Mouse (Mus musculus) embryonic facial prominence, embryonic 12.5 days (tissue): Measurements from ENCODE around the gene Khnyn. TPM values are rescaled to one million over a fixed set of nuclear protein-coding genes. Genes with fewer than 3 reads are reported as not detected.
A peak's percentile ranks its signal among the peaks of the same experiment; 100 is the strongest.

ENCODE experiments used
- ATAC-seq: fragments of 200-750 bp; cut with Nextera tagmentation; 2 replicates; pipeline ENCODE4 v1.8.0; 2017; ENCODE audit not compliant: insufficient number of reproducible peaks, insufficient read depth, low FRiP score, low TSS enrichment
- H3K27ac ChIP-seq: fragments of 300-500 bp; sonication (generic); 2 replicates; pipeline ENCODE4 v1.5.1; 2016; ENCODE audit warnings: mild to moderate bottlenecking
- H3K27me3 ChIP-seq: fragments of 300-500 bp; sonication (generic); 2 replicates; pipeline ENCODE4 v1.6.1; 2016; ENCODE audit warnings: mild to moderate bottlenecking, moderate library complexity
- H3K36me3 ChIP-seq: fragments of 300-500 bp; sonication (generic); 2 replicates; pipeline ENCODE4 v1.6.1; 2016; ENCODE audit warnings: mild to moderate bottlenecking
- H3K4me1 ChIP-seq: fragments of 300-500 bp; sonication (generic); 2 replicates; pipeline ENCODE4 v1.6.1; 2016
- H3K4me2 ChIP-seq: fragments of 300-500 bp; sonication (generic); replicated peaks from 2 replicates; pipeline ENCODE4 v1.6.1; 2016; ENCODE audit warnings: mild to moderate bottlenecking, moderate library complexity
- H3K4me3 ChIP-seq: fragments of 300-500 bp; sonication (generic); 2 replicates; pipeline ENCODE4 v1.5.1; 2016; ENCODE audit warnings: mild to moderate bottlenecking
- H3K9ac ChIP-seq: fragments of 300-500 bp; sonication (generic); 2 replicates; pipeline ENCODE4 v1.6.1; 2016; ENCODE audit warnings: mild to moderate bottlenecking, moderate library complexity
- H3K9me3 ChIP-seq: fragments of 300-500 bp; sonication (generic); 2 replicates; pipeline ENCODE4 v1.6.1; 2016; ENCODE audit warnings: mild to moderate bottlenecking, moderate library complexity
- WGBS: fragments of 180-500 bp; shearing (Covaris S2); methylation state at CpG from one replicate; pipeline ENCODE4 v1.1.7; 2016; 5-methylcytosine and 5-hydroxymethylcytosine counted together
- polyA plus RNA-seq: library from polyadenylated mRNA; unstranded; fragments of >200 nt; fragmentation: Nextera tagmentation; extraction: Ambion mirVana; gene quantifications from 2 replicates; pipeline ENCODE4 v1.2.1, GENCODE M21; 2016

The Khnyn gene
- polyA plus RNA-seq, 1 experiment from 2014 or later = 31.8 TPM

- H3K4me3 ChIP-seq = 0 out of 2 replicates have a peak overlapping the region, but pooled peaks have one; percentile 6
- peak overlapping the region; percentile 14; the same call in 1 of the 2 replicates for H3K4me2 ChIP-seq
- H3K36me3 ChIP-seq = peaks cover 43% of the 10 kb centered on the region
- peaks cover 28% of the 10 kb centered on the region for H3K4me1 ChIP-seq
- no peaks in the 10 kb centered on the region for H3K27me3 ChIP-seq
- ATAC-seq = 0 out of 2 replicates have a peak, but pooled peaks have one; percentile 19
- peak overlapping the region; percentile 27; the same call in 1 of the 2 replicates for H3K9ac ChIP-seq
- no peaks in the 10 kb centered on the region for H3K9me3 ChIP-seq
- peak overlapping the region; percentile 18; the same call in 1 of the 2 replicates for H3K27ac ChIP-seq
- WGBS = 13% methylated on average over 30 of the region's 30 CpGs
These were observed 10.7 kb upstream of the Khnyn start for GRCm38 (mm10) chr14:55873714-55874683.

DNA sequence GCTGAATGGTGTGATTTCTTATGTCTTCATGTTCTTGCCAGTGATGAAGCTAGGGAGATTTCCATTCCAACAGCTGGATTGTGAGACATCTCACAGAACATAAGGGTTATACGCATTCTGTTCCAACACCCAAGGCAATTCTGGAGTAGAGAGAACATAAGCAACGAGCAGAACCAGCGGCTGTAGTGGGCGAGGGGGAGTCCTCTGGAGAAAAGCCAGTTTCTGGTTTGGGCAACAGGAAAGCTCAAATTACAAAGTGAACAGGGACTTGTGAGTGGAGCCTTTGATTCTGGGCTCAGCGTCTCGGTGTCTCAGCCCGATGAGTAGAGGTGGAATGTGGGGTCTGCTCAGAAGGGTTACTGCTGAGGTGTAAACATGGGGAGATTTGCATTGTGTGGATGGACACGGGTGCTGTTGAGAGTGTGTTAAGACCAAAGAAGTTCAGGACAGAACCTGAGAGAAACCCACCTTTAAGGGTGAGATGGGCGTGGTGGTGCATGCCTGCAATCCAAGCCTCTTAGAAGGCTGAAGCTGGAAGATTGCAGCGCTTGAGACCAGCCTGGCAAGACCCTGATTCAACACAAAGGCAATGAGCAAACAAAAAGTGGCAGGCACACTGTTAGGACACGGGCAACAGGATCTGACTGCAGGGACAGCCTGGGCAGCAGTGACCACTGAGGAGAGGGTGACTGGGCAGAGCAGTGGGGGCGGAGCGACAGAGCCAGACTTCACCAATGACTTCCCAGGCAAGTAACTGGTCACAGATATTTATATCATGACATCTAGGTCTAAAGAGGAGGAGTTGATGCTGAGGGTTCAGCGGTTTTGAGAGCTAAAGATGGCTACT, 7.1 kb upstream of the Khnyn start:
- peaks cover 28% of the 10 kb centered on the region for H3K4me1 ChIP-seq
- no peak for ATAC-seq
- H3K4me2 ChIP-seq = peak overlapping the region; percentile 34
- no peak overlapping the region for H3K9ac ChIP-seq
- no peaks in the 10 kb centered on the region for H3K9me3 ChIP-seq
- peaks cover 6% of the 10 kb centered on the region for H3K36me3 ChIP-seq
- 13% methylated on average over 14 of the region's 14 CpGs for WGBS
- H3K4me3 ChIP-seq = no peak overlapping the region
- no peaks in the 10 kb centered on the region for H3K27me3 ChIP-seq
- peak overlapping the region; percentile 79 for H3K27ac ChIP-seq

DNA sequence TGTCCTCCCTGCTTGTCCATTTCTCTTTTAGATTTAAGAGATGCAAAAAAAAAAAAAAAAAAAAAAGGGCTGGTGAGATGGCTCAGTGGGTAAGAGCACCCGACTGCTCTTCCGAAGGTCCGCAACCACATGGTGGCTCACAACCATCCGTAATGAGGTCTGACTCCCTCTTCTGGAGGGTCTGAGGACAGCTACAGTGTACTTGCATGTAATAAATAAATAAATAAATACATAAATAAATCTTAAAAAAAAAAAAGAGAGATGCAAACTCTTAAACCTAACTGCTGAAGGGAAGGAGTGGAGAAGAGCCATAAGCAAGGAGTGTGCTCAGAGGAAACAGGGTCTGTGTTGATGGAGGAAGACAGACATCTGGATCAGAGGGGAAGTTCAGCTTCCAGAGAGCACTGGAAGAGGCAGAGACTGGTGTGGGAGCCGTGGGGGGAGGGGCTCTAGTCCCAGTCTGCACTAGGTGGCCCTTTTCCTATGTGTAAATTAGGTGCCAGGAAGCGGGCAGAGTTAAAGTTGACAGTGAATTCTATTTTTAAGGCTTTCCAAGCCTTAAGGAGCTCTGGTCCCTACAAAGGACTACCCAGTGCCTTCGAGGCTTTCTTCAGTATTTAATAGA, 6.3 kb upstream of the Khnyn start:
- Histone ChIP-seq H3K9me3 (no peaks in the 10 kb centered on the region), H3K4me1 (peaks cover 22% of the 10 kb centered on the region), H3K9ac (no peak overlapping the region), H3K4me3 (no peak overlapping the region), H3K4me2 (peak overlapping the region; percentile 34; the same call in 1 of the 2 replicates), H3K27me3 (no peaks in the 10 kb centered on the region), H3K36me3 (no peaks in the 10 kb centered on the region), H3K27ac (no peak overlapping the region)
- no peak for ATAC-seq
- 28% methylated on average over 7 of the region's 7 CpGs for WGBS

DNA sequence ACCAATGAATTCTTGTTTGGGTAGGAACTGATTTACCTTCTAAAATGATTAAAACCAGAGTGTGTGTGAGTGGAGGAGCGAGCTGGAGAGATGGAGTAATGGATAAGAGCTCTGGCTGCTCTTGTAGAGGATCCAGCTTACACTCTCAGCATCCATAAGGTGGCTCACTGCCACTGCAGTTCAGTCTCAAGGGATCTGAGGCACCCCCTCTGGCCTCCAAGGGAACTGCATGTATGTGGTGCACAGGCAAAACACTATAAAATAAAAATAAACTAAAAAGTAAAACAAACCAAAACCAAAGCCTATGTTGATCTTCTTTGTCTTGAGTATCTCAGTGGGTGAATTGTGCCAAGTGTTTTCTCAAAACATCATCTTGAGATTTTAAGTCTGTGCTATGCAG, 5.1 kb upstream of the Khnyn start:
- H3K4me3 ChIP-seq = no peak overlapping the region
- no peak for ATAC-seq

GRCm38 (mm10) chr14:55880982-55881381, 3.8 kb upstream of the Khnyn start:
- H3K4me1 ChIP-seq = peaks cover 26% of the 10 kb centered on the region
- no peak for ATAC-seq
- no peaks in the 10 kb centered on the region for H3K9me3 ChIP-seq
- 81% methylated on average over 8 of the region's 8 CpGs for WGBS
- no peak overlapping the region for H3K27ac ChIP-seq
- H3K36me3 ChIP-seq = no peaks in the 10 kb centered on the region
- H3K4me3 ChIP-seq = no peak overlapping the region
- H3K27me3 ChIP-seq = no peaks in the 10 kb centered on the region
- H3K4me2 ChIP-seq = no peak overlapping the region
- H3K9ac ChIP-seq = no peak overlapping the region

More for the DNA sequence above, 5.1 kb upstream of the Khnyn start:
- H3K27ac ChIP-seq = no peak overlapping the region
- H3K9ac ChIP-seq = no peak overlapping the region
- no peaks in the 10 kb centered on the region for H3K36me3 ChIP-seq
- H3K4me1 ChIP-seq = peaks cover 20% of the 10 kb centered on the region
- WGBS = 30% methylated on average over 1 of the region's 1 CpGs
- H3K9me3 ChIP-seq = no peaks in the 10 kb centered on the region
- H3K27me3 ChIP-seq = no peaks in the 10 kb centered on the region
- H3K4me2 ChIP-seq = no peak overlapping the region

DNA sequence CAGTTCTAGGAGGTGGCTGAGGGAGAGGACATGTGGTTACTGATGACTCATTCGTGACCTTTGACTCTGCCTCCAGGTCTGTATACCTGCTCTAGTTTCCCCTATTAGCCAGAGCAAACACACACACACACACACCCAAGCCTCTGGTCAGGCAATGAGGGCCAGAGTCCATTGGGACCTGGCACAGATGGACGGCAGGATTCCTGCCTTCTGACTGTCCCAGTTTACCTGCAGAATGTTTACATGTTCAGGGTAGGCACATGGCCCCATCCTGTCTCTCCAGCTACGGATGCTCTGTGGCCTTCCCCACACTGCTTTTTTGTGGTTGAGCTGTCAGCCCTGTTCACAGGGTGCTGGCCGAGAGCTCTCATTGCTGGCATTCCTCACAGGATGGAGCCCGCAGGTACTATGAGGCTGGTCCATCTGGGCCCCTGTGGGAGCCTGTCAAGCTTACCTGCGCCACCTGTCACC, 2.5 kb upstream of the Khnyn start:
- WGBS = 56% methylated on average over 6 of the region's 6 CpGs
- no peak overlapping the region for H3K4me2 ChIP-seq
- H3K9me3 ChIP-seq = no peaks in the 10 kb centered on the region
- H3K27ac ChIP-seq = no peak overlapping the region
- no peaks in the 10 kb centered on the region for H3K27me3 ChIP-seq
- no peak for ATAC-seq
- H3K9ac ChIP-seq = no peak overlapping the region
- H3K4me3 ChIP-seq = no peak overlapping the region
- H3K4me1 ChIP-seq = peaks cover 35% of the 10 kb centered on the region
- H3K36me3 ChIP-seq = peaks cover 11% of the 10 kb centered on the region

GRCm38 (mm10) chr14:55883149-55883661, 1.5 kb upstream of the Khnyn start:
- no peak for ATAC-seq
- WGBS = 90% methylated on average over 13 of the region's 13 CpGs
- no peaks in the 10 kb centered on the region for H3K27me3 ChIP-seq
- no peak overlapping the region for H3K4me3 ChIP-seq
- no peaks in the 10 kb centered on the region for H3K9me3 ChIP-seq
- no peak overlapping the region for H3K27ac ChIP-seq
- H3K36me3 ChIP-seq = peaks cover 21% of the 10 kb centered on the region
- no peak overlapping the region for H3K9ac ChIP-seq
- H3K4me2 ChIP-seq = no peak overlapping the region
- H3K4me1 ChIP-seq = peaks cover 29% of the 10 kb centered on the region

GRCm38 (mm10) chr14:55883663-55884062, 1.1 kb upstream of the Khnyn start:
- Histone ChIP-seq H3K9ac (no peak overlapping the region), H3K36me3 (peaks cover 25% of the 10 kb centered on the region), H3K4me1 (peaks cover 26% of the 10 kb centered on the region), H3K4me3 (no peak overlapping the region), H3K9me3 (no peaks in the 10 kb centered on the region), H3K4me2 (no peak overlapping the region), H3K27ac (0 out of 2 replicates have a peak overlapping the region, but pooled peaks have one; percentile 93), H3K27me3 (no peaks in the 10 kb centered on the region)
- no peak for ATAC-seq
- WGBS = 93% methylated on average over 12 of the region's 12 CpGs

DNA sequence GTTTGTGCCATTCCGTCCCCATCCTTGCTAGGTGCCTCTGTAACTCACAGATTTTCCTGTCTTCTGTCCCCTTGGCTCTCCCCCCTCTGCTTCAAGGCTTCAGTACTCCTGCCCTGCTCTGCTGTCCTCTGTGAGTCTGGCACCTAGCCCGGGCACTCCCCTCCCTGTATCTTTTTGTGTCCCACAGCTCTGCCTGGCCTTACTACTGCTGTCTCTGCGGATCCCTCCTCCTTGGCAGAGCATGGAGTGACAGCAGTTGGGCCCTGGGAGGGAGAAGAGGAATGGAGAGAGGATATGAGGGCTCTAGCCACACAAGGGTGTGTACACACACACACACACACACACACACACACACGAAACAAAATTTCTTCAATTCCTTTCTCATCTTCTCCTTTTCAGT, 581 bp upstream of the Khnyn start, which contains the start of gene Cbln3:
Gene Cbln3 (minus strand): TSS at position 227 of the 400 bp plus-strand sequence.
- 27% methylated on average over 4 of the region's 4 CpGs for WGBS
- ATAC-seq = peak; percentile 37; the same call in 1 of the 2 replicates
- peak within 1 kb of the TSS; percentile 81 for H3K4me3 ChIP-seq

GRCm38 (mm10) chr14:55885114-55885790, 505 bp downstream of the Khnyn start:
- H3K27me3 ChIP-seq = no peaks in the 10 kb centered on the region
- H3K4me3 ChIP-seq = peak overlapping the region; percentile 81
- ATAC-seq = peak; percentile 63
- H3K4me2 ChIP-seq = peak overlapping the region; percentile 84
- peak overlapping the region; percentile 93 for H3K27ac ChIP-seq
- under 1% methylated on average over 15 of the region's 30 CpGs for WGBS
- peaks cover 25% of the 10 kb centered on the region for H3K4me1 ChIP-seq
- no peaks in the 10 kb centered on the region for H3K9me3 ChIP-seq
- H3K36me3 ChIP-seq = peaks cover 40% of the 10 kb centered on the region
- peak overlapping the region; percentile 83 for H3K9ac ChIP-seq

More for the DNA sequence above, 581 bp upstream of the Khnyn start, which contains the start of gene Cbln3:
- no peaks in the 10 kb centered on the region for H3K27me3 ChIP-seq
- H3K4me2 ChIP-seq = peak within 1 kb of the TSS; percentile 84
- peak within 1 kb of the TSS; percentile 83 for H3K9ac ChIP-seq
- H3K27ac ChIP-seq = peak within 1 kb of the TSS; percentile 93
- H3K36me3 ChIP-seq = peaks cover 29% of the 10 kb centered on the region
- no peaks in the 10 kb centered on the region for H3K9me3 ChIP-seq
- H3K4me1 ChIP-seq = peaks cover 25% of the 10 kb centered on the region
